Mouse (Mus musculus) neural tube, embryonic 12.5 days (tissue): ENCODE results near the gene Vsig8. TPM values are rescaled to one million over a fixed set of nuclear protein-coding genes. Genes with fewer than 3 reads are reported as not detected.

Source experiments
- ATAC-seq: fragments of 200-750 bp; cut with Nextera tagmentation; 2 replicates; pipeline ENCODE4 v1.8.0; 2017; ENCODE audit warnings: low read depth, mild to moderate bottlenecking, moderate TSS enrichment, moderate library complexity; ENCODE audit not compliant: low FRiP score
- H3K27ac ChIP-seq: fragments of 300-500 bp; sonication (generic); 2 replicates; pipeline ENCODE4 v1.5.1; 2016
- H3K27me3 ChIP-seq: fragments of 300-500 bp; sonication (generic); replicated peaks from 2 replicates; pipeline ENCODE4 v1.6.1; 2016; ENCODE audit warnings: mild to moderate bottlenecking
- H3K36me3 ChIP-seq: fragments of 300-500 bp; sonication (generic); 2 replicates; pipeline ENCODE4 v1.6.1; 2016; ENCODE audit warnings: mild to moderate bottlenecking
- H3K4me1 ChIP-seq: fragments of 300-500 bp; sonication (generic); 2 replicates; pipeline ENCODE4 v1.6.1; 2016
- H3K4me2 ChIP-seq: fragments of 300-500 bp; sonication (generic); replicated peaks from 2 replicates; pipeline ENCODE4 v1.6.1; 2016; ENCODE audit warnings: mild to moderate bottlenecking
- H3K4me3 ChIP-seq: fragments of 300-500 bp; sonication (generic); 2 replicates; pipeline ENCODE4 v1.5.1; 2016
- H3K9ac ChIP-seq: fragments of 300-500 bp; sonication (generic); 2 replicates; pipeline ENCODE4 v1.6.1; 2016; ENCODE audit warnings: mild to moderate bottlenecking
- H3K9me3 ChIP-seq: fragments of 300-500 bp; sonication (generic); 2 replicates; pipeline ENCODE4 v1.6.1; 2016; ENCODE audit warnings: mild to moderate bottlenecking
- whole genome bisulfite sequencing: fragments of 180-500 bp; shearing (Covaris S2); methylation state at CpG from one replicate; pipeline ENCODE4 v1.1.7; 2016; 5-methylcytosine and 5-hydroxymethylcytosine counted together
- polyA plus RNA-seq: library from polyadenylated mRNA; unstranded; fragments of >200 nt; fragmentation: Nextera tagmentation; extraction: Ambion mirVana; gene quantifications from 2 replicates; pipeline ENCODE4 v1.2.1, GENCODE M21; 2016

The Vsig8 gene
- polyA plus RNA-seq, 1 experiment from 2014 or later = 0.58 TPM

- no peak within 1 kb of the TSS for H3K9ac ChIP-seq
- ATAC-seq = no peak
- H3K4me1 ChIP-seq = no peaks in the 10 kb centered on the region
- no peak within 1 kb of the TSS for H3K4me3 ChIP-seq
- H3K9me3 ChIP-seq = no peaks in the 10 kb centered on the region
- H3K4me2 ChIP-seq = no peak within 1 kb of the TSS
- no peaks in the 10 kb centered on the region for H3K27me3 ChIP-seq
- H3K27ac ChIP-seq = no peak within 1 kb of the TSS
- H3K36me3 ChIP-seq = no peaks in the 10 kb centered on the region
- 81% methylated on average over 1 of the region's 1 CpGs for WGBS
These were observed 46.6 kb downstream of the Vsig8 start, which contains the start of gene Fcrl6 for GRCm38 (mm10) chr1:172602326-172602725. Gene Fcrl6 (minus strand): TSS chr1:172602551.

DNA sequence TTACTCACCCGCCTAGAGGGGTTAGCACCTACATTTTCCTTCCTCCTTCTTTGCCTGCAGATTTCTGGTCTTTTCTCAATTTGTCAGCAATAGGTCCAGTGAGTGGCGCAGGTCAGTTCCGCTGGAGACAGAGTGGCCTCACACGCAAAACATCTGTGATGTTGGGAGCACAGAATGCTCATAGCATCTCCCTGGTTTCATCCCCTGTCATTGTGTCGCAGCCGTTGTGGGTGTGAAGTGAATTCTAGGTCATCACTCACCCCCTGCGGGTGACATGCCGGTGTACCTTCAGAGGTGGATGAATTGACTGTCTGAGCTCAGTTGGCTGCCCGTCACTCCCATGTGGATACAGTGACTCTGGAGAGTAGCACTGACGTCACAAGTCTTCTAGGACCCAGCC lies 55.6 kb downstream of the Vsig8 start:
- ATAC-seq = no peak
- 78% methylated on average over 10 of the region's 10 CpGs for WGBS

DNA sequence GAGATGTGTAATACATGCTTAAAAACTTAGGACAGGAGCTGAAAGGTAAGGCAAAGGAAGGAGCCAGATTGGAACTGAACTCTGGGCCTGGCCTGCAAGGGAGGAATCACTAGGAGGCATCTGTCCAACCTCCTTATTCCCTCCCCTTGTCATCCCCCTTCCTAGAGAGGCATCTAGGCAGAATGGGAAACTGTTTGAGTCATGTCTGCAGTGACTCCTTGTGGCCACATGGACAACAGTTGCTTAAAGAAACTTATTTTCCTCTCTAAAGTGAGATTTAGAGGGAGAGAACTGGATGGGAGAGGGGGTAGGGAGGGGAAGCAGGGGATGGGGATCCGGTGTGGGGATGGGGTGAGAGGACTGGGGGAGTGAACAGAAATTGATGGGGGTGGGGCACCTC lies 57.0 kb downstream of the Vsig8 start:
- no peak overlapping the region for H3K4me3 ChIP-seq
- H3K9me3 ChIP-seq = no peaks in the 10 kb centered on the region
- peaks cover 16% of the 10 kb centered on the region for H3K4me1 ChIP-seq
- no peak overlapping the region for H3K27ac ChIP-seq
- no peaks in the 10 kb centered on the region for H3K36me3 ChIP-seq
- H3K9ac ChIP-seq = no peak overlapping the region
- 52% methylated on average over 1 of the region's 1 CpGs for WGBS
- H3K4me2 ChIP-seq = no peak overlapping the region
- H3K27me3 ChIP-seq = no peaks in the 10 kb centered on the region
- no peak for ATAC-seq

More for the DNA sequence above, 55.6 kb downstream of the Vsig8 start:
- Histone ChIP-seq H3K4me2 (no peak overlapping the region), H3K27ac (no peak overlapping the region), H3K36me3 (no peaks in the 10 kb centered on the region), H3K4me1 (peaks cover 7% of the 10 kb centered on the region; the same call in 1 of the 2 replicates), H3K9me3 (no peaks in the 10 kb centered on the region), H3K27me3 (no peaks in the 10 kb centered on the region), H3K4me3 (no peak overlapping the region), H3K9ac (no peak overlapping the region)

Other genes with a start within 250 kb of the Vsig8 start
- gene Kcnj9, start 226.6 kb upstream of the Vsig8 start, polyA plus RNA-seq = 1.4 and 1.6 TPM in 2 replicates
- gene Kcnj10, start 214.7 kb upstream of the Vsig8 start, polyA plus RNA-seq = 0.96 and 1.3 TPM in 2 replicates
- gene Pigm, start 179.4 kb upstream of the Vsig8 start, polyA plus RNA-seq = 8.3 and 9.4 TPM in 2 replicates
- gene Slamf9, start 80.6 kb upstream of the Vsig8 start, polyA plus RNA-seq = 0.19 TPM in 1 of 2 replicates, not detected in the other
- 83.5 and 84.1 TPM in 2 replicates for gene Igsf9, start 74.2 kb upstream of the Vsig8 start, polyA plus RNA-seq
- 105 and 131 TPM in 2 replicates for gene Tagln2, start 55.9 kb upstream of the Vsig8 start, polyA plus RNA-seq
- 2.3 and 2.5 TPM in 2 replicates for gene Cfap45, start 35.1 kb upstream of the Vsig8 start, polyA plus RNA-seq
- gene Slamf8, start 34.6 kb downstream of the Vsig8 start, polyA plus RNA-seq = not detected in 2 replicates
- 0.16 and 0.19 TPM in 2 replicates for gene Fcrl6, start 46.6 kb downstream of the Vsig8 start, polyA plus RNA-seq
- 20.0 and 20.8 TPM in 2 replicates for gene Dusp23, start 77.0 kb downstream of the Vsig8 start, polyA plus RNA-seq
- 1.7 and 1.8 TPM in 2 replicates for gene Crp, start 142.1 kb downstream of the Vsig8 start, polyA plus RNA-seq